Mouse (Mus musculus): ENCODE results near the gene Kcnb1.

- TF ChIP-seq CTCF (IDR thresholded peaks at IDR 0.05; ENCODE audit: low read depth), result no peak
- TF ChIP-seq EP300 (IDR thresholded peaks at IDR 0.05; ENCODE audit: low read depth), result no peak
Measured at GRCm38 (mm10) chr2:167149035-167149434, 40.9 kb downstream of the Kcnb1 start.
